Mouse (Mus musculus) heart, embryonic 11.5 days (tissue): Measurements from ENCODE around the gene Usp19. TPM values are rescaled to one million over a fixed set of nuclear protein-coding genes. Genes with fewer than 3 reads are reported as not detected.

ENCODE experiments used
- ATAC-seq: fragments of 200-750 bp; cut with Nextera tagmentation; replicated peaks from 2 replicates; pipeline ENCODE4 v1.8.0; 2017; ENCODE audit warnings: moderate library complexity; ENCODE audit not compliant: insufficient number of reproducible peaks, low FRiP score, low TSS enrichment
- H3K27ac ChIP-seq: fragments of 300-500 bp; sonication (generic); 2 replicates; pipeline ENCODE4 v1.5.1; 2014; ENCODE audit warnings: mild to moderate bottlenecking, low read depth, low read length
- H3K27me3 ChIP-seq: fragments of 300-500 bp; sonication (generic); 2 replicates; pipeline ENCODE4 v1.6.1; 2014; ENCODE audit warnings: mild to moderate bottlenecking, low read length, mixed read lengths; ENCODE audit not compliant: control insufficient read depth, insufficient read depth
- H3K36me3 ChIP-seq: fragments of 300-500 bp; sonication (generic); 2 replicates; pipeline ENCODE4 v1.6.1; 2014; ENCODE audit warnings: mild to moderate bottlenecking, low read length, moderate library complexity, mixed read lengths; ENCODE audit not compliant: control insufficient read depth, insufficient read depth
- H3K4me1 ChIP-seq: fragments of 300-500 bp; sonication (generic); 2 replicates; pipeline ENCODE4 v1.6.1; 2014; ENCODE audit warnings: low read length; ENCODE audit not compliant: control insufficient read depth, insufficient read depth
- H3K4me2 ChIP-seq: fragments of 300-500 bp; sonication (generic); 2 replicates; pipeline ENCODE4 v1.6.1; 2014; ENCODE audit warnings: mild to moderate bottlenecking, moderate library complexity
- H3K4me3 ChIP-seq: fragments of 300-500 bp; sonication (generic); 2 replicates; pipeline ENCODE4 v1.5.1; 2014; ENCODE audit warnings: low read depth, low read length
- H3K9ac ChIP-seq: fragments of 300-500 bp; sonication (generic); 2 replicates; pipeline ENCODE4 v1.6.1; 2014; ENCODE audit warnings: mild to moderate bottlenecking, low read depth, low read length, moderate library complexity
- H3K9me3 ChIP-seq: fragments of 300-500 bp; sonication (generic); replicated peaks from 2 replicates; pipeline ENCODE4 v1.6.1; 2016; ENCODE audit warnings: low read length; ENCODE audit not compliant: control insufficient read depth
- WGBS: fragments of 180-500 bp; shearing (Covaris S2); extraction: QIAGEN DNeasy Blood & Tissue Kit; methylation state at CpG from one replicate; pipeline ENCODE4 v1.1.7; 2014; ENCODE audit not compliant: insufficient replicate concordance; 5-methylcytosine and 5-hydroxymethylcytosine counted together
- polyA plus RNA-seq: library from polyadenylated mRNA; unstranded; fragments of >200 nt; fragmentation: Nextera tagmentation; extraction: Ambion mirVana; gene quantifications from 2 replicates; pipeline ENCODE4 v1.2.1, GENCODE M21; 2014

The Usp19 gene
- polyA plus RNA-seq, 1 experiment from 2014 or later: 48.9 TPM

DNA sequence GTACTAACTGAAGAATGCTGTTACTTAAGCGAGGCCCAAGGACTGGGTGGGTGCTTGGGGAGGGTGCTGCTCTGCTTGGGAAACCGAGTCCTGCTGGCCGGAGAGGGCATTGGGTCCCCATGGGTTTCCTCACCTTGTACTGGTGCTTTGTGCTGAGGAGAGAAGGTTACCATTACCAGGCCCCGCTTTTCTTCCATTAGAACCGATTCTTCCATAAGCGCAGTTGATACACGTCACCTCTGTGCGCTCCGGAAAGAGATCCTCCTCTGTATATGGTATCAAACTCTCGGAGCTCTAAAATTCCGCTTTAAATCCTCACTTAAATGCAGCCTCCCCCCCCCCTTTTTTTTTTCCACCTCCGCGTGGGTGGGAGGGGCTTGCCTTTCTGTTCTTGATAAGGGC lies 27.5 kb downstream of the Usp19 start:
- Histone ChIP-seq H3K27me3 (no peaks in the 10 kb centered on the region), H3K27ac (peak overlapping the region; percentile 100), H3K4me2 (peak overlapping the region; percentile 90), H3K4me3 (peak overlapping the region; percentile 98), H3K9me3 (no peaks in the 10 kb centered on the region), H3K36me3 (peaks cover 12% of the 10 kb centered on the region), H3K9ac (peak overlapping the region; percentile 99), H3K4me1 (peaks cover 15% of the 10 kb centered on the region)
- WGBS: under 1% methylated on average over 13 of the region's 13 CpGs
- ATAC-seq: no peak

DNA sequence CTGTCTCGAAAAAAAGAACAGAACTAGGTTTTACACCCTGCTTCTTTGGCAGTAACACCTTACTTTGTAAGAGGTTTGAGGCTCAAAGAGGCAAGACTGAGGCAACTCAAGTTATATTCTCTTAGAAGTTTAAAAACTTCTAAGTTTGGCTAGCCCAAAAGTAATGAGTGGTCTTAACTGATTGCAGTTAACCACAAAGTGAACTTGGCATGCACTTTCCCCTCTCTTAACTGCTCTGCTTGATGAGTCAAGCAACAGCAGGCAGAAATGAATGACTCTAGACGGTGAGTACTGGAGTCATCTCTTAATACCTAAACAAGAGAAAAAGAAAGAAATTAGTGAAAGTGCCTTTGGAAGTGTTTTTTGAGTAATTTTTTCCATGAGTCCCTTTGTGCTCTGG lies 31.2 kb downstream of the Usp19 start:
- Histone ChIP-seq H3K27me3 (no peaks in the 10 kb centered on the region), H3K4me2 (no peak overlapping the region), H3K4me3 (no peak overlapping the region), H3K9me3 (no peaks in the 10 kb centered on the region), H3K36me3 (no peaks in the 10 kb centered on the region), H3K9ac (no peak overlapping the region), H3K4me1 (peaks cover 11% of the 10 kb centered on the region), H3K27ac (no peak overlapping the region)
- no peak for ATAC-seq
- 83% methylated on average over 2 of the region's 2 CpGs for WGBS

DNA sequence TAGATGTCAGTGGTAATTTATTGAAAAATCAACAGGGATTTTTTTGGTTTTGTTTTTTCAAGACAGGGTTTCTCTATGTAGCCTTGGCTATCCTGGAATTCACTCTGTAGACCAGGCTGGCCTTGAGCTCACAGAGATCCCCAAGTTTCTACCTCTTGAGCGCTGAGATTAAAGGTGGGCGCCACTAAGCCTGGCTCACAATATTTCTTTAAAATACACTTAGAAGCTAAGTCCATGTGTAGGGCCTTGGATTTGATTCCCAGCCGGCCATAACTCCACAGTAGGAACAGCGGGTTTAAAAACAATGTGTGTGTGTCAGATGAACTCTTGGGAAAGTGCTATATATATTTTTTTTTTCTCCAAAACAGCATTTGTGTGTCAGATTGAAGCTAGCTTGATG lies 32.9 kb downstream of the Usp19 start:
- no peak overlapping the region for H3K4me2 ChIP-seq
- H3K27me3 ChIP-seq: no peaks in the 10 kb centered on the region
- H3K9ac ChIP-seq: no peak overlapping the region
- WGBS: 93% methylated on average over 4 of the region's 4 CpGs
- ATAC-seq: no peak
- no peak overlapping the region for H3K27ac ChIP-seq
- no peak overlapping the region for H3K4me3 ChIP-seq
- no peaks in the 10 kb centered on the region for H3K9me3 ChIP-seq
- no peaks in the 10 kb centered on the region for H3K36me3 ChIP-seq
- H3K4me1 ChIP-seq: peaks cover 10% of the 10 kb centered on the region

DNA sequence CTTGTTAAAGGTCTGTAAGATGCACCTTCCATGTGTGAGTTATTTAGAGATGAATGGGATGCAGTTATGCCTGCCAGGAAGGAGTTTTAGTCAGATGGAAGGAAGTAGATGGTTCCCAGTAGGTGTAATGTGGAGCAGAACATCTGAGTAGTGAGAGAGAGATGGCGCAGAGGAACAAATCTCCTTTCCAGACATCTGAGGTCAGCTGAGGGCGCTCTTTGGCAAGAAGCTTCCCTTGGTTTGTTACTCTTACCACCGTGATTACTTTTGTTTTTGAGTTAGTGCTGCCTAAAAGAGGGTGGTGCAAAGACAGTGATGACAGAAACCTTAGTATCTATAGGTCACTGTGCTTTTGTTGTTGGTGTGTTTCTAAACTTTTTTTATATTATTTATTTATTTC lies 35.0 kb downstream of the Usp19 start:
- no peak for ATAC-seq
- no peak overlapping the region for H3K4me3 ChIP-seq
- H3K27ac ChIP-seq: no peak overlapping the region
- H3K4me2 ChIP-seq: no peak overlapping the region
- WGBS: 82% methylated on average over 3 of the region's 3 CpGs
- no peak overlapping the region for H3K9ac ChIP-seq
- no peaks in the 10 kb centered on the region for H3K27me3 ChIP-seq
- peaks cover 4% of the 10 kb centered on the region; the same call in 1 of the 2 replicates for H3K4me1 ChIP-seq
- H3K9me3 ChIP-seq: no peaks in the 10 kb centered on the region
- peaks cover 7% of the 10 kb centered on the region for H3K36me3 ChIP-seq

DNA sequence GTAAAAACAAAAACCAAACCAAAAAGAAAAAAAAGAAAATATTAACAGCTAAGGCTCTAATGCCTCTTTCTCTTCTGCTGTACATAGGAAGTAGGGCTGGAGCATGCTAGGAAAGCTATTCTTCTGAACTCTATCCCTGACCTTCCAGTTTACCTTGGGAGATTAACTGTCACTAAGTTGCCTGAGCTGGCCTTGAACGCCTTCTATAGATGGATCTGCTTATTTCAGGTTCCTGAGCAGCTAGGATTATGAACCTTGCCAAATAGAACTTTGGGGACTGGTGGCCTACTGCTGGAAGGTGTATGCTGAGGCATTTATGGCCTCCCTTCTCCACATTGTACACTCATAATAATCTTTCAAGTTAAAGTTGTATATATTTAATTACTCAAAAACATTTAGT lies 40.6 kb downstream of the Usp19 start:
- no peaks in the 10 kb centered on the region for H3K4me1 ChIP-seq
- 86% methylated on average over 1 of the region's 1 CpGs for WGBS
- no peak overlapping the region for H3K9ac ChIP-seq

DNA sequence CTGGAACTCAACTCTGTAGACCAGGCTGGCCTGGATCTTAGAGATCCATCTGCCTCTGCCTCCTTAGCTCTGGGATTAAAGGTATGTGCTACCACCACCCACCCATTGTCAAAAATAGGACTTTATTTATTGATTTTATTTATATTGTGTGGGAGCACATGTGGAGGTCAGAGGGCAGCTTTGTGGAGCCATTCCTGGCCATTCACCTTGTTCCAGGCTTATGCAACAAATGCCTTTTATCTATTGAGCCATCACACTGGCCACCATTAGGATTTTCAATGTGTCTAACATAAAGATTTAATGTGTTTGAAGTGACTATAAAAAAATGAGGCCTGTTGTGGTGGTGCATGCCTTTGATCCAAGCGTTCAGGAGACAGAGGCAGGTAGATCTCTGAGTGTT lies 41.1 kb downstream of the Usp19 start:
- Histone ChIP-seq H3K9ac (no peak overlapping the region), H3K4me1 (no peaks in the 10 kb centered on the region), H3K27ac (no peak overlapping the region), H3K36me3 (peaks cover 40% of the 10 kb centered on the region), H3K4me2 (no peak overlapping the region), H3K27me3 (no peaks in the 10 kb centered on the region), H3K9me3 (no peaks in the 10 kb centered on the region), H3K4me3 (no peak overlapping the region)
- ATAC-seq: no peak
- 88% methylated on average over 1 of the region's 1 CpGs for WGBS

More for the DNA sequence above, 40.6 kb downstream of the Usp19 start:
- ATAC-seq: no peak
- no peaks in the 10 kb centered on the region for H3K27me3 ChIP-seq
- peaks cover 37% of the 10 kb centered on the region for H3K36me3 ChIP-seq
- H3K27ac ChIP-seq: no peak overlapping the region
- no peaks in the 10 kb centered on the region for H3K9me3 ChIP-seq
- no peak overlapping the region for H3K4me2 ChIP-seq
- no peak overlapping the region for H3K4me3 ChIP-seq

DNA sequence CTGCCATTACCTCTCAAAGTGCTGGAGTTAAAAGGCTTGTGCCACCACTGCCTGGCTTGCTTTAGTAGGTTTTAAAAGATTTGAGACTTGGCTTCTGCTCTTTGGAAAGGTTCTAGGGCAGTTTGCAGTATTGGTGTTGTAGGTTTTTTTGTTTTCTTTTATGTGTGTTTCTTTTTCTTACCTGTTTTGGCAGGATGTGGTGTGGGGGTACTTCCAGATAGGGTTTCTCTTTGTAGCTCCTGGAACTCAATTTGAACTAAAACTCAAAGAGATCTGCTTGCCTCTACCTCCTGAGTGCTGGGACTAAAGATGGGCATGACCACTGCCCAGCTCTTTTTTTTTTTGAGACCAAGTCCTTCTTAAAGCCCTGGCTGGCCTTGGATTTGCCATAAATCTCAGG lies 50.4 kb downstream of the Usp19 start:
- Histone ChIP-seq H3K9me3 (no peaks in the 10 kb centered on the region), H3K4me3 (no peak overlapping the region), H3K4me1 (no peaks in the 10 kb centered on the region), H3K36me3 (peaks cover 53% of the 10 kb centered on the region), H3K4me2 (no peak overlapping the region), H3K9ac (no peak overlapping the region), H3K27me3 (no peaks in the 10 kb centered on the region), H3K27ac (no peak overlapping the region)
- ATAC-seq: no peak

DNA sequence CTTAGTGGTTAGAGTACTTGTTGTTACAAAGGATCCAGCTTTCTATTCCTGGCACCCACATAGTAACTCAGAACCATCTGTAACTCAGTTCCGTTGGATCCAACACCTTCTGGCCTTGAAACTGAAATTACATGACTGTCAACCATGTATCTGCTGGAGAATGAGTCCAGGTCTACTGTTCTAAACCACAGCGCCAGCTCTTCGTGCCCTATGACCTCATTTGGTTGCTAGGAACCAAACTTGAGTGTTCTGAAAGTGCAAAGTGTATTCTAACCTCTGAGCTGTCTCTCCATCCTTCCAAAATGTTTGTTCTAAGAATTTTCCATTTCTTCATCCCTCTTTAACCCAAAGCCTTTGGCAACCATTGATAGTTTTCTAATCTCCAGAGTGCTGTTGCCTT lies 55.6 kb downstream of the Usp19 start:
- H3K27ac ChIP-seq: no peak overlapping the region

DNA sequence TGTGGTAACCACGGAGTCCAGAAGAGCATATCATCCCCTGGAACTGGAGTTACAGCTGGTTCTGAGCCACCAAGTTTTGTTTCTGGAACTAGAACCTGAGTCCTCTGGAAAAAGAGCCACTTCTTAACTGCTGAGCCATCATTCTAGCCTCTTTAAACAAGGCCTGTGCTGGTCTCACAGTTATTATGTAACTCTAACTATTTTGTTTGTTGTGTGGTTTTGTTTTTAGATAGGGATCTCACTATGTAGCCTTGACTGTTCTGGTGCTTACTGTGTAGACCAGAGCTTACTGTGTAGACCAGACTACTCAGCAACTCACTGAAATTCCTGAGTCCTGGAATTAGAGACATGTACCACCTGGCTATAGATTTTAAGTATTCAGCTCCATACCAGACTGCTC lies 56.5 kb downstream of the Usp19 start:
- Histone ChIP-seq H3K4me2 (no peak overlapping the region), H3K9me3 (no peaks in the 10 kb centered on the region), H3K4me3 (no peak overlapping the region), H3K9ac (no peak overlapping the region), H3K36me3 (peaks cover 37% of the 10 kb centered on the region), H3K27me3 (no peaks in the 10 kb centered on the region), H3K4me1 (no peaks in the 10 kb centered on the region), H3K27ac (no peak overlapping the region)
- WGBS: 88% methylated on average over 1 of the region's 1 CpGs
- ATAC-seq: no peak

More for the DNA sequence above, 55.6 kb downstream of the Usp19 start:
- peaks cover 39% of the 10 kb centered on the region for H3K36me3 ChIP-seq
- H3K4me3 ChIP-seq: no peak overlapping the region
- no peak overlapping the region for H3K9ac ChIP-seq
- WGBS: 92% methylated on average over 3 of the region's 3 CpGs
- no peak overlapping the region for H3K4me2 ChIP-seq
- ATAC-seq: no peak
- no peaks in the 10 kb centered on the region for H3K27me3 ChIP-seq
- H3K4me1 ChIP-seq: no peaks in the 10 kb centered on the region
- H3K9me3 ChIP-seq: no peaks in the 10 kb centered on the region
